Mouse (Mus musculus) left cerebral cortex, postnatal 14 days (tissue): ENCODE measurements around the gene Mfsd4b5. TPM values are rescaled to one million over a fixed set of nuclear protein-coding genes. Genes with fewer than 3 reads are reported as not detected.
"Not testable (repeated sequence)": the region's sequence is repeated elsewhere in the genome, so short reads cannot be mapped to it uniquely, and the experiment has no call there.

Source experiments
- DNase-seq, 2 experiments: peaks; one replicate each; pipeline ENCODE4 v3.0.0; 2021 to 2022; ENCODE audit warnings: low spot score in 2 of 2, mixed read lengths in 1 of 2
- intact Hi-C: fragments of 180-260 bp; cut with DNase I; formaldehyde crosslinking; loops from one replicate; pipeline ENCODE4 v1.15.1; 2025
- total RNA-seq, 2 experiments: library from RNA; stranded (reverse); gene quantifications; 2 replicates each; pipeline ENCODE4 v1.2.3; 2021

Mfsd4b5 gene
- total RNA-seq, 2 experiments from 2014 or later: 0.25 to 0.33 TPM

DNA sequence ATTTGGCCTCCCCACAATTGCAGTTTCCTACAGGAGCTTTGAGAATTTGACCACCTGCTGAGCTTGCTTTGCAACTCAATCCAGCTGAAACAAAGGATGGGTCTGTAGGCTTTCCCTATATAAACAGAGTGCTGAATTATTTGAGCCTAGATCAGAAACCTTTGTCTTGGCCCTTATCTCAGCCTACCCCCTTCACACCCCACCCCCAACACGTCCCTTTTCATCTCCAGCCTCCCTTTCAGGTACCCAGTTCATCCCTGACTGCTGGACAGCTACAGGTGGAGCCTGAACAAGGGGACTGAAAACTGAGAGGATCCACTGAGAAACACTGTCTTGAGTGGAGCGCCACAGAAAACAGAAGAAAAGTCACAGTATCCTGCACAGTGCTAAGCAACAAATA is 10.7 kb downstream of the Mfsd4b5 start:
- DNase-seq: no peak
- intact Hi-C loops: no loop called here

DNA sequence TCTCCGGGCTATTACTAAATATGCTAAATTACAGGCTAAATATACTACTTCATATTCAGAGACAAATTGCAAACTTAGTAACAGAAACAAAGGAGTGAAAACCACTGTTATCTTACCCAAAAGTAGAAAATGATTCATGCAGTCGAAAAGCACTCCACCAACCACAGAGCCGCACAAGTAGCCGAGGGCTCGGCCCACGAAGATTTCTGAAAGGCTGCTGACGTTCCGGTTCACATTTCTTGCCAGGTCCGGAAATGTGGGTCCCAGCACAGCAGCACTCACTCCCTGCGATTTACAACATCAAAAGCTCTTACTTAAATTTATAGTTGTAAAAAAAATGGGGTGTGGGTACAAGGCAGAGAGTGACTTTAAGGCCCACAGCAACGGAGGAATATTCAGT is 11.5 kb downstream of the Mfsd4b5 start:
- no peak for DNase-seq
- intact Hi-C loops: no loop called here

DNA sequence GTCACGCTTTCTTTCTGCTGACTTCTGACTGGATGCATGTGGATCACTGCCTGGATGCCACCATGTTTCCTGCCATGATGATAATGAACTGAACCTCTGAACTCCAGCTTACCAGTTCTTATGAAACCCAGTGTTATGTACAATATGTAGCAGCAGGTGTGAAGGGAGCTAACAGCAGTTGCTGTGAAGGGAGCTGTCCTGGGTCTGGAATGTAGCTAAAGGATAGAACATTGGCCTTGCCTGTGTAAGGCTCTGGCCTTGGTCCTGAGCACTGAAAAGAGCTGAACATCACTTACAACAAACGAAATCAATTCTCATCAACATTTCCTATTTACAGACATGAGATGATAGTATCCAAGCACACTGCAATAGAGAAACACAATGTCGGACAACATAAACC is 18.9 kb downstream of the Mfsd4b5 start:
- intact Hi-C loops: no loop called here
- no peak for DNase-seq

DNA sequence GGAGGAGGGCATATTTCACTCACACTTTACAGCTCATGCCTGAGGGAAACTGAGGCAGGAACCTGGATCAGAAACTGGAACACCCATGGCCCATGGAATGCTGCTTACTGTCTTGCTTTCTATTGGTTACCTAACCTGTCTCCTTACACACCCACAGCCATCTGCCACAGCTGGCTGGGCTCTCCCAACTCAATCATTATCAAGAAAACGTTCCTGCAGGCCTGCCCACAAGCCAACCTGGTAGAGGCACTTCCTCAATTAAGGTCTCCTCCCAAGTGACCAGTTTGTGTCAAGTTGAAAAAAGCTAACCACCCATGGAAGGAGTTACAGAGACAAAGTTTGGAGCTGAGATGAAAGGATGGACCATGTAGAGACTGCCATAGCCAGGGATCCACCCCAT is 24.5 kb downstream of the Mfsd4b5 start:
- intact Hi-C loops: no loop called here

DNA sequence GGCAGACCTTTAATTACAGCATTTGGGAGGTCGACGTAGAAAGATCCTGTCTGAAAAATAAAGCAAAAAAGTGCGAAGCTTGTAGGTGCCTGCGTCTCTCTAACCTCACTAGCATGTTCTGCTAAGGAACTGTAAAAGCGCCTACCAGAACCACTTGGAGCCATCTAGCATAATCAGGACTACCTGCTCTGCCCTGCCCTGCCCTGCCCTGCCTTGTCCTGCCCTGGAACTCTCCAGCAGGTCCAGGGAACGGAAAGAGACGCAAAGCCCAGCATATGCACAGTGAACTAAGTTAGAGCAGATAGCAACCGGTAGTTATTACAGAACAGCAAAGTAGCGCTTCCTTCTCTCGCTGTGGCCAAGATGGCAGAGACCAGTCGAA is 26.0 kb downstream of the Mfsd4b5 start:
- intact Hi-C loops: no loop called here
- no peak for DNase-seq

More for the DNA sequence above, 24.5 kb downstream of the Mfsd4b5 start:
- no peak for DNase-seq

DNA sequence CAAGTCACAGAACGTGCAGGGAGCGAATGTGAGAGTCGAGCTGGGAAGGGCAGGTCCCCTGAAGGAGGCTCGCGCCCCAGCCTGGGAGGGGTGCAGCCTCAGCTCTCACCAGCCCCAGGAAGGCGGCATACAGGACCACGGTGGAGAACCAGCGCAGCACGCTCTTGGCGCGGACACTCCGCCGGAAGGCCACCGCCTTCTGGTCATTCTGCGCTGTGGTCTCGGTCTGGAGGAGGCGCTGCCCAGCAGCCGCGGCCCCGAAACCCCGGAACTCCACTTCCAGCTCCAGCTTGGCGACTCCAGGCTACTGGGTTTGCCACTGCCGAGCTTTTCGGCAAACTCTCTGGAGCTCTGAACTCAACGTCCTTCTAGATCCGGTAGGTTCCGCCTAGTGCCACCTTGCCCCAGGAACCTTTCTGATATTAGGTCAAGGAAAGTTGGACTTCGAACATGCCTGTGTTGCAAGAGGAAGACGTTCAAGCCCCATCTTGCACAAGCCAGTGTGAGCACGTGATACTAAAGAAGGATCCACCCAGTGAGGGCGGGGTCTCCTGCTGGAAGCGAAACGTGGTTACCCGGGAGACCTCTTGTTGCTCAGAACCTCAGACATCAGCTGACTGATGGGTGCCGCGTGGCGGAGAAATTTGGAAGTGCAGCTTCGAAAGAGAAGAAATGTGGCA is 26.5 kb downstream of the Mfsd4b5 start, which contains the start of gene Mfsd4b3:
Gene Mfsd4b3, minus strand, starts transcription at position 393 of the 680 bp plus-strand sequence.
- intact Hi-C loops: loop anchor here (2.0 to 5.0 kb wide), 2 partner anchors 67 to 253 kb away; partner anchors contain the start of gene Mfsd4b1
- DNase-seq: peak; percentile 90 to 97

DNA sequence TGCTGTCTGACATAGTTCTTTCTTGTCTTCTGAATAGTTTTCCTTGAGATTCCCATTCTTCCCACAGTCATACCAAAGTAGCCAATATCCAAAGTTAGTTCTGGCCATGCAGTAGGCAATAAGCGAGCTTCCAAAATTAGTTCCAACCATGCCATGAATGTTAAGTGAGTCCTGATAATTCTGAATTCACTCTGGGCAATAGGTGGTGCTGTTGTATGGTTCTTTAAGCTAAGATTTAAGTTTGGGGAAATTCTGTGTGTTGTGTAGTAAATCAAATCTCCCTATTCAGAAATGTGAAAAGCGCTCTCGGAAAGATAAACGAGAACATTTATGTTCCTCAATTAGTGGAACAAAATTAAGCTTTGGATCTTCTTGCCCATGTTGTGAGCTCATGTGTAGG is 28.2 kb downstream of the Mfsd4b5 start:
- intact Hi-C loops: loop anchor here (2.0 to 5.0 kb wide), 2 partner anchors 69 to 255 kb away; partner anchors contain the start of gene Mfsd4b1
- DNase-seq: peak; percentile 23 to 39

DNA sequence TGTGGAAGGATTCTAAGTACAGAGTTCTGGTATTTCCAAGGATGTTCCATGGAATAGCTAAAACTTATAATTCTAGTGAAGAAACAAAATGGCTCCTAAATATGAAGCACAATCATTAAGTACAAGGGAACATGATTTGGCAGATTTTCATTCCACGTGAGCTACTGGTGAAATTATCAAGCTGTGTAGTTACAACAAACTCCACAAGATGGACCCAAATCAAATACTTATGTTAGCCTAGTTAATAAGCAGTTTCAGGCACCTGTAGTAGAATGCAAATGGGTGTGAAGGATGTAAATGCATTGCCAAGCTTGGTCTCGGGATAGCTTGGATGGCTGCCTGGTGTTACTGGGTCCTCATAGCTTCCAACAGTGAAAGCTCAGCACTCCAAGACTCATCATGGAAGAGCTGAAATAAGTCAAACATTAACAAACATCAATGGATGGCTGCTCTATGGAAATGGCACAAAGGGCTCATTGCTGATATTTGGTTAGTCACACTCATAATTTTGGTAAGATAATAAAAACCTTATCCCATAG is 30.0 kb downstream of the Mfsd4b5 start:
- no peak for DNase-seq
- intact Hi-C loops: loop anchor here (5.0 kb wide), 1 partner anchor 71 kb away; the partner anchor contains the start of gene Mfsd4b1

DNA sequence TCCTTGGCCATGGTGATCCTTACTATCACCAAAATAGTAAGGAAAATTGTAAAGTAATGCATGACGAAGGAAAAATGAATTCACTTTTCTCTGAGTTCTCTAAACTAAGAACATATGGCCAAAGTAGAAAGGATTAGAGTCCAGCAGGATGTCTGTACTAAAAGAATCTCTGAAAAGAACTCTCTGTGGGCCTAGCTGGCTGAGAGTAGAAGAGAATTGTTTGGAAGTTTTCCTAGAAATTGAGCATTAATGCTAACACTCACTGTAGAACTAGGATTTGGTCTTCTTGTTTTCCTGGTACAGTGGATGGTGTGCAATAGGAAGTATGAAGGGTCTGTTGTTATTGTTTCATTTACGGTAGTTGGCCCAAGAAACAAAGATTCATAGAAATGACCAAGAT is 31.3 kb downstream of the Mfsd4b5 start:
- DNase-seq: no peak
- intact Hi-C loops: loop anchor here (5.0 kb wide), 1 partner anchor 72 kb away; the partner anchor contains the start of gene Mfsd4b1

DNA sequence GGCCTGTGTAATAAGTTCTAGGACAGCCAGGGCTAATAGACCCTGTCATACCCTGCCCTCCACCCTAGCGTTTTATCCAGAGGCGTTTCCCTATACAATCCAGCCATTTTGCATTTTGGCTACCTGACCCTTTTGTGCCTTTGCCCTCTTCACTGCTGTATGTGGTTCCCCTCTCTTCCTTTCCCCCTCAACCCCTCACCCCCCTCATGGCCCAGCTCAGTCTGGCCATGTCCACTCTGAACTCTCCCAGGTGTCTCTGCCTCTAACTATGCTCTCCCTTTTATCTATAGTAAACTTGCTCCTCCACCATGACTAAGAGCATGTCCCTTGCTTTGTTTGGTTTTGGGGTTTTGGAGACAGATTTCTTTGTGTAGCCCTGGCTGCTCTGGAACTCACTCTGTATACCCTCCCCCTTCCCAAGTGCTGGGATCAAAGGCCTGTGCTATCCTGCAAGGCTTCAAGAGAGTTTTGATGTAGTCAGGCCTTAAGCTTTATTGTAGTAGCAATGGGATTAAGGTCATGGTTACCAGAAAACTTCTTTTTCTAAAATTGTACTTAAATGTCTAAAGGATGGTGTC is 37.0 kb downstream of the Mfsd4b5 start:
- DNase-seq: no peak
- intact Hi-C loops: no loop called here

DNA sequence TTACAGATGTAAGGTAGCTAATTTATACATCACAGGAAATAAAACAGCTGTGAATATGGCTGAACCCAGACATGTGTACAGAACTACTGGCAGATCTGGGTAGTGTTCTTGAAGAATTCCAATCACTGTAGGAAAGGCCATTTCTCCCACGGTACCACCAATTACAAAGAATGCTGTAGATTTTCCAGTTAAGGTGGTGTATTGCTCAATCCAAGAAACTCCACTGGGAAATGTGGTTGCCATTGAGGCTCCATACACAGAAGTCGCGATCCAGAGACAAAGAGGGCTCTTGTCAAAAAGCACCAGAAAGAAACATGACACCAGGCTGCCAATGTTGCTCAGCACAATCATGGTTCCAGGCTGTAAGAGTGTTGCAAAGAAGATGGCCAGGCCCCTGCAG is 39.3 kb downstream of the Mfsd4b5 start:
- intact Hi-C loops, DNase-seq: not testable (repeated sequence)

DNA sequence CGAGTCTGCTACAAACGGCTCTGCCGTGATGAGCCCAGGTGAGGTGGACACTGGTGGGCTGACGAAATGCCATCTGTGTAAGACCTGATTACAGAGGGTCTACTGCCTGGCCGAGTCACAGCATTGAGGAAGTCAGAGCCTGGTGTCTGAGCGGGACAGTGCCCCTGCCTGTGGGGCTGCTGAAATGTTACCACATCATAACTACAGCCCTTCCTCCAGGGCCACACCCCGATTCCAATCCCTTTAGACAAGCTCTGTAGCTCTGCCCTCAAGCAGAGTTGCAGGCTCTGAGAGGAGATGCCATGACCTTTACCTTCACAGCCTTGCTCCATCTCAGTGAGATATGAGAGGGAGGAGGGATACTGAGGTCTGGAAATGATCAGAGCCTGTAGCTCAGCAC is 49.9 kb downstream of the Mfsd4b5 start:
- intact Hi-C loops: no loop called here
- DNase-seq: no peak

DNA sequence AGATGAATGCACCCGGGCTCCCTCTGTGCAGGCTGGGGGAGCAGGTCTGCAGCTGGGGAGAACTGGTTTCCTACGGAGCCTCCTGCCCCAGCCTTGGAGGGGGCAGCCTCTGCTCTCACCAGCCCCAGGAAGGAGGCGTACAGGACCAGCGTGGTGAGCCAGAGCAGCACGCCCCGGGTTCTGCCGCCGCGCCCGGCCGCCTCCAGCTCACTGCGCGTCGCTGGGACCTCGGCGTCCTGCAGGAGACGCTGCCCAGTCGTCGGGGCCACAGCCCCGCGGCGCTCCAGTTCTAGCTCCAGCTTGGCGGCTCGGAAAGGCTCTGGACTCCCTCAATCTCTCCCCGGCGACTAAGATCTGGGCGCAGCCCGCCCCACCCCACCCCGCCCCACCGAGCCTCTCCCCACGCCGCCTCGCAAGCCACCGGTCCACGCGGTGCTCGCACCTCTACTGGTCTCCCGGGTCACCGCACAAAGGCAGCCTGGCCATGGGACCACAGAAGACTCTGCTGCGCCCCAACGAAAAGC is 59.8 kb downstream of the Mfsd4b5 start, which contains the start of gene Mfsd4b2:
Gene Mfsd4b2, minus strand, starts transcription at position 308 of the 524 bp plus-strand sequence.
- DNase-seq: no peak
- intact Hi-C loops: no loop called here

DNA sequence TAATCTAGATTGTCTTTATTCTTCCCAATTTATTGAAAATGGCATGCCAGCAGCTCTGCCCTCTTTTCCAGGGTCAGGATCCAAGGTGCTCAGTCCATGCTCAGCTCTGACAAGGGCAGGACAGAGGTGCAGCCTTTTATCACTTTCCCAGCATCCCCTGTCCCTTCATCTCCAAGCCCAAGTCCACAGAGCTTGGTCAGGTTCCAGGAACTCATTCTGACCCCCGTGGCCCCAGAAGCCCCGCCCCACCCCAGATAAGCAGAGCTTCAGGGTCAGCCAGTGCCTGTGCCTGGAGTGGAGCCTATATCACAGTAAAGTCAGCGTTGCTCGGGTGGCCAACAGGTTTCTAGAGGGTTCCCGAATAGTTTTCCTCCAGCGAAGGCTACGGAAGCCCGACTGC is 61.9 kb downstream of the Mfsd4b5 start:
- intact Hi-C loops: not testable (repeated sequence)

DNA sequence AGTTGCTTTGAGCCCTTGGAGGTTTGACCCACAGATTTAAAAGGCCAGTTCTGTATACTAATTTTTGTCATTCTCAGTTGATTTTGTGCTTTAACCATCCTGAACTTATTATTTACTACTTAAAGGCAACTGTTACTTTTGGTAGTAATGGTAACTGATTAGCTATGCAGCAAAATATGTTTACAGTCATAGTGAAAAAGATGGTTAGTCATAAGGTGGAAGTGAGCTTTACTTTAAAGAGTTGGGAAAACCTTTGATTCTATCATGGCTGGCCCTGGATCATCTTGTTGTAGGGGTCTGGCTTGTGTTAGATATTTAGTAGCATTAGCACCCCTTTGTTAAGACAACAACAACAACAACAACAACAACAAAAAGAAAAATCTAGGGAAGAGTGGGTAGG is 73.8 kb downstream of the Mfsd4b5 start:
- intact Hi-C loops: no loop called here
- DNase-seq: no peak

More for the DNA sequence above, 61.9 kb downstream of the Mfsd4b5 start:
- DNase-seq: not testable (repeated sequence)

DNA sequence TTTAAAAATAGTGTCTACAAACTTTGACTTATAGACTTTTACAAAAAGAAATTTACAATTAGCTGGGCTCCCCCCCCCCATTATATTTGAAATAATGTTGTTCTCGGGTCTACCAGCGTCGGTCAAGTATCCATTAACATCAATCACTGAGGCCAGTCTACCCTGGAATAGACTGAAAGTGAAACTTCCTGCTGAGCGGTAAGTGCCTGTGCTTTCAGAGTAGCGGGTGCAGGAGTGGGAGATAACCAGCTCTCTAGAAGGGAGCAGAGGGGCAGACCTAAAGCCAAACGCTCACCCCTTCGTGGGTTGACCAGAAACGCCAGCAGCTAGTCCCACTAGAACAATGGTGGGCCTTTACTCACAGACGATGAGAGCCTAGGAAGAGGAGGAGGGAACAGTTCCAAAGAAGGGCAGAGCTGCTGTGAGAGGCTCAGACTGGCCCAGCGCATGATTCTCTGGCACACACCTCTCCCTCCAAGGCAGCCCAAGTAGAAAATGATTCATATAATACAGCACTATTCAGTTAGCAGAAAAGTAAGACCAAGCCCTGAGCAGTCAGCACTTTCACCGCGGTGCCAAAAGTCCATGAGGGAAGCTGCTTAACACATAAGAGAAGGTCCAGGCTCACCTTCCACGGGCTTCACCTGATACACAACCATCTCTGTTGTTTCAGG is 77.5 kb downstream of the Mfsd4b5 start:
- intact Hi-C loops: no loop called here
- no peak for DNase-seq
